Comparison of ENCODE assay signal across 1 mouse cellular context in the genomic region with DNA sequence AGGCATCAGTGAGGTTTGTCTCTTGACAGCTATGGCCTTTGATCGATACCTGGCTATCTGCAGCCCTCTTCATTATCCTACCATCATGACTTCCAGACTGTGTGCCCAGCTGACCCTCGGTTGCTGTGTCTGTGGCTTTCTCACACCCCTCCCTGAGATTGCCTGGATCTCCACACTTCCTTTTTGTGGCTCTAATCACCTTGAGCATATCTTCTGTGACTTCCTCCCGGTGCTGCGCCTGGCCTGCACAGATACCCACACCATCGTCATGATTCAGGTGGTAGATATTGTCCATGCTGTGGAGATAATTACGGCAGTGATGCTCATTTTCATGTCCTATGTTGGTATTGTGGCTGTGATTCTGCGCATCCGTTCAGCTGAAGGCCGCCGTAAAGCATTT.
TF ChIP-seq lines count a peak whose summit lies in the region.

No protein-coding gene starts in this region.

TF ChIP-seq in MEL, 35 proteins besides CTCF, POLR2A, EP300 and RAD21 (continued from another document):
- no peak for TF ChIP-seq MXI1 (IDR thresholded peaks at IDR 0.05; ENCODE audit: low read depth, low read length)
- TF ChIP-seq BHLHE40 (IDR thresholded peaks at IDR 0.05; ENCODE audit: borderline replicate concordance, low read depth, low read length): no peak
- peak; percentile 83 for TF ChIP-seq GATA1 (IDR thresholded peaks at IDR 0.05; ENCODE audit: low read depth, low read length)
- TF ChIP-seq SIN3A (IDR thresholded peaks at IDR 0.05; ENCODE audit: low read length): no peak
- peak; percentile 78 for TF ChIP-seq ETS1 (IDR thresholded peaks at IDR 0.05; ENCODE audit: low read depth, low read length)
- no peak for TF ChIP-seq USF2 (IDR thresholded peaks at IDR 0.05; ENCODE audit: borderline replicate concordance in 1 of 2, insufficient read depth in 1 of 2, low read depth in 1 of 2, low read length in 2 of 2)
- TF ChIP-seq POLR2AphosphoS2 (IDR thresholded peaks at IDR 0.05; ENCODE audit: low read length): no peak
- TF ChIP-seq USF1 (IDR thresholded peaks at IDR 0.05; ENCODE audit: low read depth, low read length): no peak
- no peak for TF ChIP-seq NRF1 (IDR thresholded peaks at IDR 0.05; ENCODE audit: insufficient read depth, low read depth, low read length, poor library complexity, severe bottlenecking)
- no peak for TF ChIP-seq CHD1 (IDR thresholded peaks at IDR 0.05; ENCODE audit: low read depth, low read length)
- peak; percentile 90 for TF ChIP-seq TCF12 (IDR thresholded peaks at IDR 0.05; ENCODE audit: low read depth, low read length)
- TF ChIP-seq MEF2A (IDR thresholded peaks at IDR 0.05; ENCODE audit: extremely low read depth, insufficient replicate concordance, low read depth, low read length, poor library complexity, severe bottlenecking): no peak
- no peak for TF ChIP-seq ZMIZ1 (IDR thresholded peaks at IDR 0.05; ENCODE audit: low read depth, low read length)
- no peak for TF ChIP-seq HCFC1 (IDR thresholded peaks at IDR 0.05; ENCODE audit: low read depth, low read length)
- TF ChIP-seq KAT2A (conservative IDR thresholded peaks at IDR 0.05; ENCODE audit: low read depth, low read length): no peak
- TF ChIP-seq ZKSCAN1 (IDR thresholded peaks at IDR 0.05; ENCODE audit: low read depth, low read length): no peak
- TF ChIP-seq RCOR1 (IDR thresholded peaks at IDR 0.05; ENCODE audit: low read depth, low read length): peak; percentile 90
- TF ChIP-seq MAFK (IDR thresholded peaks at IDR 0.05; ENCODE audit: borderline replicate concordance, low read depth, low read length): no peak; the same call in 1 of the 2 replicates
- peak; percentile 68 for TF ChIP-seq TAL1 (IDR thresholded peaks at IDR 0.05; ENCODE audit: low read length)
- TF ChIP-seq JUND (IDR thresholded peaks at IDR 0.05; ENCODE audit: low read depth, low read length): no peak
- no peak for TF ChIP-seq TBP (IDR thresholded peaks at IDR 0.05; ENCODE audit: low read depth, low read length)
- TF ChIP-seq ZC3H11A (IDR thresholded peaks at IDR 0.05; ENCODE audit: low read depth, low read length): no peak
TF ChIP-seq in MEL: peak in this region for 5.
